Mouse (Mus musculus): ENCODE results near the gene Ctsf.

DNA sequence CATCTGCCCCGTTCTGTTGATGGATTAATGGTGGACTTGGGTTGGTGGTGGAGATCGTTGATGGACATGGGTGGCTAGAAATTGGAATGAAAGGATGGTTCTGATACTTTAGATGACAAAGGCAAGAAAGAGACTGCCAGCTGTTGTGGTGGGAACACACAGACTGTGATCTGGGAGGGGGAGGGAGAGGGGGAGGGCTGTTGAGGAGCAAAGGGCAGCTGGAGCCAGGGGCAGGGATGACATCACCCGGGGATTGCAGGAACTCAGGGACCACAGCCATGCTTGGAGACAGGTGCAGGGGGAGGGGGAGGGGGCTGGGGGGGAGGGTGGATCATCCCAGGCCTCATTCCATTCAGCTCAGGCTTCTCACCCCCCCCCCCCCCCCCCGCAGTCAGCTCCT is 21.3 kb downstream of the Ctsf start:
- TF ChIP-seq CTCF (conservative IDR thresholded peaks at IDR 0.05; ENCODE audit: low read length): no peak
- no peak for TF ChIP-seq POU5F1 (IDR thresholded peaks at IDR 0.05; ENCODE audit: borderline replicate concordance, low read length)
- no peak for TF ChIP-seq NANOG (IDR thresholded peaks at IDR 0.05; ENCODE audit: borderline replicate concordance, low read length)
